Mouse (Mus musculus) spleen, postnatal 4 days (tissue): ENCODE results near the gene Pin1.
A peak's percentile ranks its signal among the peaks of the same experiment; 100 is the strongest.
"Not testable (repeated sequence)": the region's sequence is repeated elsewhere in the genome, so short reads cannot be mapped to it uniquely, and the experiment has no call there.

Source experiments
- DNase-seq, 2 experiments: peaks; one replicate each; pipeline ENCODE4 v3.0.0; 2022; ENCODE audit warnings: low spot score in 2 of 2

The Pin1 gene

GRCm38 (mm10) chr9:20651602-20652259 lies at the start of gene Pin1:
Gene Pin1 (plus strand): TSS chr9:20652095.
- peak; percentile 96 to 97 for DNase-seq

DNA sequence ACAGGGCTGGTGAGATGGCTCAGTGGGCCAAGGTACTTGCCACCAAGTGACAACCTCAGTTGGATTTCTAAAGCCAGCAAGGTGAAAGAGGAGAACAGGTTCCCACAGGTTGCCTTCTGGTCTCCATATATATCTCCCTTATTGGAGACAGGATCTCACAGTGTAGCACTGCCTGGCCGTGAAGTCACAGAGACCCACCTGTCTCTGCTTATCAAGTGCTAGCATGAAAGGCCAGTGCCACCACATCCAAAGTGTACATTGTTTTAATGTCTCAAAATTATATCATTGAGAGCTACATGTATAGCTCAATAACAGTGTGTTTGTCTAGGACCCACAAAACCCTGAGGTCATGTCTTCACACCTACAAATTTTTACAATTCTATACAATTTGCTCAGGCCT lies 45.6 kb upstream of the Pin1 start:
- no peak for DNase-seq

DNA sequence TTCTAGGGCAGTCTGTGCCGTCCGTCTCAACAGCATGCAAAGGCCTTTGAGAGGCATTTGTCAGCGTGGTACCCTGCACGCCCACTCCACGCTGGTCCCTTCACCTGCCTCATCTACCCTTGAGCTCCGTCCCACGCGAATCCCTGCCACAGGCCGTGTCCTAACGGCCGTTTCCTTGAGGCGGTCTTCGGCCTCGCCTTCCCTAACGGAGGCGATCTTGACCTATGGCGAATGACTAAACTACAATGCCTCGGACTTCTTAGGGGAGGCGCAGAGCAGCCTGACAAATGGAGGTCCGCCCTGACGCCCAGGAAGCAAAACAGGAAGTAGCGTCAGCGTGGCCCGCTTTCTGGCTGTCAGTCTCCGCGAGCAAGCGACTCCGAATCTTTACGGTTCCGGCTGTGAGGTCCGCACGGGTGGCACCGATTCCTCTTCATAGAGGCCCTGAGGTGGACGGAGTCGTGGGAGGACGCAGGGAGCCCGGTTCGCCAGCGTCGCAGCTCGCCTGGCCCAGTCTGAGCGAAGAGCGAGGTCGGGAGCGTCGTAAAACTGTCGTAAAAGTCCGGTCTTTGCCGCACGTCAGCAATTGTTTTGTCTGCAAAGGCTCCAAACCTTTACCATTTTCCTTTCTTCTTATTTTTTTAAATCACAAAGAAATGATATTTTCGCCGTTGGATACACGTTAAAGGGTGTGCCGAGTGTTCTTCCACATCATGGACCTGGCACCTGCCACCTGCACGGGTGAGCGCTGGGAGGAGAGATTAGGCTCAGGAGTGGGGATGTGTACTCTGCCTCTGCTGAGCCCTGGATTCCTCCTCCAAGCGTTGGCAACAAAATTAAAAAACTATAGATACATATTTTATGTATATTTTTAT lies 44.6 kb upstream of the Pin1 start:
- peak; percentile 76 to 90 for DNase-seq

- no peak for DNase-seq
Measured at GRCm38 (mm10) chr9:20609831-20610464, 41.9 kb upstream of the Pin1 start.

DNA sequence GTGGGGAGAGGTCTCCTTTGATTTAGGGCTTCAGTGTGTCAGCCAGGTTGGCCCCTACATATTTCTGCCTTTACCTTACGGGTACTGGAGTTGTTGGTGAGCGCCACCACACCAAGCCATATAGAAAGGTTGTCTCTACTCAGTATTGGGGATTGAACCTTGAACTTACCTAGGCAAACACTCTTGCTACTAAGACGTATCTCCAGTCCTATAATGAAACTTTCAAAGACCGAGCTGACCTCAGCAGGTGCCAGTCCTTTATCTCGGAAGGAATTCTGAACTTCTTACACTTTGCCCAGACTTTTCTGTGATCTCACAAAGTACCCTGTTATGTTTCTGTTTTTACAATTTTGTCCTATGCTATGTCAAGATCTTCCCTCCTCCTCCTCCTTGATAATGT lies 39.9 kb upstream of the Pin1 start:
- no peak for DNase-seq

DNA sequence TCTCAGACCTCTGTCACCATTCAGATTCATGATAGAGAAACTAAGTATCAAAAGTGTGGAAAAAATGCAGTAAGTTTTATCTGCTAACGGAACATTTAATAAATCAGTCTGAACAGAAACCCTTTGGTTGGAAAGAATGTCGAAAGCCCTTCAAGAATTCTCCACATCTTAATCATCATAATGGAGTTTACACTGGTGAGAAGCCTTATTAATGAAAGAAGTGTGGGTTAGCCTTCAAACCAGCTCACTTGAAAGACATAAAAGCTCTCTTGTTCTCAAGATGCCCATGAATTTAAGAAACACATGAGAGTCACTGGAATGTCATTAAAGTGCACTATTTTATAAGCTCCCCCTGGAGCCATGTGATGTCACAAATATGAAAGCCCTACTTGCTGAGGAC lies 35.2 kb upstream of the Pin1 start:
- no peak for DNase-seq

DNA sequence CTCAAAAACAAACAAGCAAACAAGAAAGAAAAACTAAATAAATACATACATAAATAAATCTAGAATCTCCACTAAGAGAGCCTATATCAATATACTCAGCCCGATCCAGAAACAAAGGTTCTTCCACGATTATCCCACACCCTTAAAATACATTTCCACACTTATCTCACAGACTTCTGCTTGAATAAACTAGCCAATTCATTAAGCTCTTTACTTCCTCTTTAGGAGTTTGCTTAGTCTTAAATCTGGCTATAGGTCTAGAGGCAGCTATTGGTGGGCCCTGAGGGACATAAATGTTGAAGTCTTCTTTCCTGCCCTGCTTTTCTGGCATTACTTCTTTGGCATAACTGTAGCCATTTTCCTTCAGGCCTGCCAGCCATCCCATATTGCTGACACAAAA lies 20.6 kb upstream of the Pin1 start:
- DNase-seq = no peak

GRCm38 (mm10) chr9:20635676-20636075 lies 16.2 kb upstream of the Pin1 start:
- not testable (repeated sequence) for DNase-seq

DNA sequence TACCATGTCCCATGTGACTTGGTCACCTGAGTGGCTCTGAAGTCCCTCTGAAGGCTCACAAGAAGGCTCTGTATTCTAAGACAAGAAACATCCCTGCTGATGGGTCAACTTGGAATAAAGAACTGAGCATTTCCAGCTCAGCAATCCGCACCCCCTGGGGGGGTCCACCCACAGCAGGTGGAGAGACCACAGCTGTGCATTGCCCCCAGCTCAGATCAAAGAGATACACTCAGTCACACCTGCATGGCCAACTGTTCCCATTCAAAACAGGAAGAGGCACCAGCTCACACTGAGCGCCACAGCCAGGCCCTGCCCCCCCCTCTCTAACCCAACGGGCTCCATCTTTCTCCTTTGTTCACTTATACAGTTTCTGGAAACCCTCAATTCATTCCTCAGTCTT lies 15.6 kb upstream of the Pin1 start:
- peak; percentile 54 to 71 for DNase-seq

DNA sequence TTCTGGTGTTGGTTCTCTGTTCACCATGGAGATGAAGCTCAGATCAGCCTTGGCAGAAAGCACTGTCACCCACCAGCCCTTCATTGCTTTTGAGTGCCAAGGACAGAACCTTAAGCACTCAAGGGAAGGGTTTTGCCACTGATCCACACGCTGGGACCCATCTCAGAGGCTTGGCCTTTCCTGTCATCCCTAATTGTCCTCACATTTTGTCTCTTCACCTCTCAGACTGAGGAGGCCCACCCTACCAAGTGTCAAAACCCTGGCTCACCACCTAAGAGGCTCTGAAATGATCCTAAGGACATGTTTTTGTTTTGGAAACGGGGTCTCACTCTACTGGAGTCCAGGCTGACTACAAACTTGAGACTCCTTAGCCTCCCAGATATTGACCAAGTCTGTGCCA lies 15.1 kb upstream of the Pin1 start:
- no peak for DNase-seq

DNA sequence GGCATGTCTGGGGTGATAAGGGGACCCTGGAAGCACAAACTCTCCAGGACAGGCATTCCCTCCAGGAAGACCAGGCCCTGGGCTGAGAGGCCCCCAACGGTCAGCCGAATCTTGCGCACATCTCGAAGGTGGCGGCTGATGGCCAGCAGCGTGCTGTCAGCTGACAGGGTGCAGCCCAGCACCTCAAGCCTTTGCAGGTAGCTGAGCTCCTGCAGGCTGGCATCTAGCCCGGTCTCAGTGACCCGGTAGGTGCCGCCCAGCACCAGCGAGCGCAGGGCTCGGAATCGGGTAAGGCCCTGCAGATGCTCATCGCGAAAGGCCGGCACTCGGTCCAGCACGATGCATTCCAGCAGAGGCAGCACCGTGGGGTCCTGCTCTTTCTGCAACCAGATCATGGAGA lies 13.3 kb upstream of the Pin1 start:
- no peak for DNase-seq

DNA sequence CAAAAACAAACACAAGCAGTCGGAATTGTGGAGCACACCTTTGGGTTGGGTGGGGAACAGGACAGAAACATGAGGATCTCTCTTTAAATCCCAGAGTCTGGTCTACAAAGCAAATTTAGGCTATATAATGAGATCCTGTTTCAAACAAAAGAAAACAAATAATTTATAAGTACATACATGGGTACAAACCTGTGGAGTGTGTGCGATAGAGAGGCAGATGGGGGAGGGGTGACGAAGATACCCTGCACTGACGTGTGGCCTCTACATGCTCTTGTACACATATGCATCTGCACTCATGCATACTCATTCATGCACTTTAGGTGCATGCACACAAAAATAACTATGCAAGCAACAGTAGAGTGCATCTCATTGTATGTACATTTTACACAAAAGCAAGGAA lies 12.4 kb upstream of the Pin1 start:
- no peak for DNase-seq

DNA sequence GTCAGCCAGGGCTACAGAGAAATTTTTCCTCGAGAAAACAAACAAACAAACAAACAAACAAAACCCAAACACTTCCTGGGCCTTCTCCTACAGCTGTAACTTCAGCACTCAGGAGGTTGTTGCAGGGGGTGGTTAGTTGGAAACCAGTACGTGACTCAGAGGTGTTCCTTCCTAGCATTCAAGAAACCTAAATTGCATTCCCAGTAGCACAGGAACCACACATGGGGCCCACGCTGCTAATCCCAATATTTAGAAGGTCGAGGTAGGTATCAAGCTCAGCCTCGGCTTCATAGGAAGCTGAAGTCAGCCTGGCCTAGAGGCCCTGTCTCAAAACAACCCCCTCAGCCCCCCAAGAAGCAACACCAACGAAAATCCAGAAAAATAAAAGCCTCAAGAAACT lies 10.4 kb upstream of the Pin1 start:
- no peak for DNase-seq

DNA sequence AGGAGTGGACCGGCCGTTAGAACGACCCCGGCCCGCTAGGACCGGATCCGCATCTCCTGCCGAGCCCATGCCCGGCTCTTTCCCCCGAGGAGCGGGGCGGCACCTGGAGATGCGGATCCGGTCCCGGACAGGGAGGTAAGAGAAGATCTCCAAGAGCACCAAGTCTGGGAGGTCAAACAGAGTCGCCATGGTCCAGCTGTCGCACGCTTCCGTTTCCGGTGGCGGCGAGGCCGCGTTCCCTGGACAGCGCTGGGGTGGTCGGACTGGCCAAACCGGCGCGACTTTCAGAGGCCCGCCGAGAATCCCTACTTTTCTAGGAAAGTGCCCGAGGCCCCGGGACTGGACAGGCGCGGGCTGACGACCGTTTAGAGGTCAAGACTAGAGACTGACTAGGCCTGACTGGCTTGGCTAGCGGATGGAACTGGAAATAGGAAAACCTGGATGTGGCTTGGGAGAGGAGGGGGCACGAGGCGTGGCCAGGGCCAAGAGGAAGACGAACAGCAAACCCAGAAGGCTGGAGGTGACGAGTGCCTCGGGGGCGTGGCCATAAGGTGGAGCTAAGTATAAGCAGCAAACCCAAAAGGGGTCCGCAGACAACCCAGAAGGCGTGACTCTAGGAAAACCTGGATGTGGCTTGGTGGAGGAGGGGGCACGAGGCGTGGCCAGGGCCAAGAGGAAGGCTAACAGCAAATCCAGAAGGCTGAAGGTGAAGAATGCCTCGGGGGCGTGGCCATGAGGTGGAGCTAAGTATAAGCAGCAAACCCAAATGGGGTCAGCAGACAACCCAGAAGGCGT lies 9.6 kb upstream of the Pin1 start, which contains the start of gene Ubl5:
Ubl5 (plus strand) TSS at position 778 of the 795 bp plus-strand sequence.
- peak; percentile 78 to 81 for DNase-seq

DNA sequence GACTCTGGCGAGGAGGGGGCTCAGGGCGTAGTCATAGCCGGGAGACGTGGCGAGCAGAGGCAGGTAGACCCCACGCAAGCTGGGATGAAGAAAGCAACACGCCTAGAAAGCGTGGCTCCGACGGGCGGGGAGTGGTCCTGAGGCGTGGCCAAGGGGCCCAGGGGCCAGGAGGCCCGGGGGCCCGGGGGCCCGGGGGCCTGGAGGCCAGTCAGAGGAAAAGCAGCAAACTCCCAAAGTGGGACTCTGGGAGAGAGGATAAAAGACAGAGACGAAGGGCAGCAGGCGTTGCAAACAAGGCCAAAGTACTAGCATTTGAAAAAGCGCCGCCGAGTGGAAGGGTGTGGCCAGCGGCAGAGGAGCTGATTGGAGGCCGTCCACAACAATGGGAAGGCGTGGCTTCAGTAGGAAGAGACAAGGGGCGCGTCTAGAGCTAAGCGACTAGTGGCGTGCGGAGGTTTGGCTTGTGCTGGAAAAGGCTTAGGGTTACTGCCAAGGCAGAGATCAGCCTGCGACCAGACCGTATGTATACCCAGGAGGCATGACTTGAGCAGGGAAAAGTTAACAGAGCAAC lies 8.9 kb upstream of the Pin1 start:
- DNase-seq = peak; percentile 83 to 89

DNA sequence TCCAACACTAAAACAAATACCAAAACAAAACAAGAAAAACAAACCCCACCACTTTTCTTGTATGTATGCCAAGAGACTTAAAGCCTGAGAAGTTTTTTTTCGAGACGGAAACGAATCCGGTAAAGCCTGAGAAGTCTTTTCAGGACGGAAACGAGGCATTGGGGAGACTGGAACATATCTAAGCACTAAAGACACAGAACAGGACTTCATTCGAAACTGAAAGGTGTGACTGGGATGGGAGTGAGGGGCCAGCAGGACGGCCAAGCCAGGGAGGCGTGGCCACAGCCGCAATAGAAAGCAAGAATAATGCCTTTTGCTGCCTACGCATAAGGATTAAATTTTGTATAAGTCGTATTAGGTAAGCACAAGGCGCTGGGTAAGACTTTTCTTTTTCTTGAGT lies 8.1 kb upstream of the Pin1 start:
- no peak for DNase-seq

GRCm38 (mm10) chr9:20644360-20645081 lies 7.4 kb upstream of the Pin1 start, which contains the start of gene Fbxl12:
Gene Fbxl12 (minus strand): TSS chr9:20644767.
- peak; percentile 68 to 85 for DNase-seq

DNA sequence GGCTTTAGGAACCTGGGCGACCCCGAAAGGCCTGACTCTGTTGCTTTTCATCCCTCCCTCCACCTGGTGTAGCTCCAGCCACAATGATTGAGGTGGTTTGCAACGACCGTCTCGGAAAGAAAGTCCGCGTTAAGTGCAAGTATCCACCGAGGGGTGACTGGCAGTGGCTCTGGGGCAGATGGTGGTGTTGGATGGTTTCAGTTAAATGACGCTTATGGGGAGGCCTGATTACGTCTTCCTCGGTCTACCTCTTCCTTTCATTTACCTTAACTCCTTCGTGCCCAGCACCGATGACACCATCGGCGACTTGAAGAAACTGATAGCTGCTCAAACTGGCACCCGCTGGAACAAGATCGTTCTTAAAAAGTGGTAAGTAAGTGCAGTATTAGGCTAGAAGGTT lies 6.8 kb upstream of the Pin1 start:
- DNase-seq = no peak

DNA sequence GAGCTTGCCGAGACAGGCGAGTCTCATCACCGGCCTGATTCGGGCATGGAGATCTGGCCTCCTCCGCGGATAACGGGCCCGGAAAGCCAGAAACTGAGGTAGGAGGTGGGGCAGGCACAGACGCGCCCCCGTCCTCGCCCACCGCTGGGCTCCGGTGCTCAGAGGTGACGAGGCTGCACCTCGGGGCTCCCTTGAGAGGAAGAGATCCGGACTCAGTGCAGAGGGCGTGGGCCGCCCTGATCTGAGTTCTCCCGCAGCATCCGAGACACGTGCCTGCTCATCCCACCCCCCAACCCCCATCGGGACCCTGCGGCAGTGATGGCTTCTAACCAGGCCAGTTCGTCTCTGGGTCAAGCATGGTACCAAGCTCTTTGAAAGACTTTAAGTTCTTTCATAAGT lies 364 bp downstream of the Pin1 start:
- no peak for DNase-seq

GRCm38 (mm10) chr9:20653859-20654258 lies 2.0 kb downstream of the Pin1 start:
- DNase-seq = no peak

DNA sequence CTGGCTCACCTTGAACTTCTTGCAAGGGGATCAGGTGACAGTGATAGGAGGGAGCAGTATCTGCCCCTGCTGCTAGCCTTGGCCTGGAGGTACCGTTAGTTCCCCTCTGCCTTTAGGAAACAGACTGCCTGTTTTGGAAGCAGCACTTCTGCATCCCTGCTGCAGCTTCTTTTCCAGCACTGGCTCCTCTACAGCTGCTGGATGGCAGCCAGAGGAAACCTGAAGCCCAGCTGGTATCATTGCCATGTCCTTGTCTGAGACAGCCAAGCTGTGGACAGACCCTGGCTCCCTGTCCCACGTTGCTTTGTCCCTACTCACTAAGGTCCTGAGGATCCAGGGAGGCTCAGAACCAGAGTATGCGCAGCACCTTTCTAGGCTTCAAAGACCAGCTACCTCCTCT lies 5.7 kb downstream of the Pin1 start:
- DNase-seq = no peak
